Mouse (Mus musculus): ENCODE measurements around the gene 2810408A11Rik. TPM values are rescaled to one million over a fixed set of nuclear protein-coding genes. Genes with fewer than 3 reads are reported as not detected.
A peak's percentile ranks its signal among the peaks of the same experiment; 100 is the strongest.
"Not testable (repeated sequence)": the region's sequence is repeated elsewhere in the genome, so short reads cannot be mapped to it uniquely, and the experiment has no call there.

The 2810408A11Rik gene
- polyA plus RNA-seq, 1 experiment from 2014 or later, result 14.1 TPM

DNA sequence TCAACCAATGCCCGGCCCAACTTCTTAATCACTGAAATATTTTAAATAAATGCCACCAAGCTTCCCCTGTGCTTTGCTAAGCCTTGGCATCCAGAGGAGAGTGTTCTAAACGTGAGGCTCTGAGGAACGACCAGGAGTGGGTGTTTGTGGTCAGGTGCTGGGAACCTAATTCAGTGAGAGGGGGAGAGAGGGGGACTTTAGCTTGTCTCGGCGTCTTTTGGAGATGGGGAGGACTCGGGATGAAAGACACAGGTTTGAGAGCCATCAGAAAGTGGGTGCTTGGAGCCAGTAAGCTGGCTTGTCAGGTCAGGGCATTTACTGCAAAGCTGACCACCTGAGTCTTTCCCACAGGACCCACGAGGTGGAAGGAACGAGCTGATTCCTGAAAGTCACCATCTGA is 31.0 kb upstream of the 2810408A11Rik start:
- Histone ChIP-seq H3K27me3 (ENCODE audit: insufficient read depth, low read length) (peaks cover 20% of the 10 kb centered on the region), H3K4me3 (ENCODE audit: low read depth, low read length) (no peak overlapping the region), H3K9me3 (ENCODE audit: low read depth, low read length) (no peaks in the 10 kb centered on the region), H3K4me1 (ENCODE audit: insufficient read depth) (peaks cover 6% of the 10 kb centered on the region; the same call in 1 of the 2 replicates), H3K36me3 (ENCODE audit: insufficient read depth) (no peaks in the 10 kb centered on the region), H3K9ac (no peak overlapping the region), H3K27ac (ENCODE audit: low read depth) (no peak overlapping the region), H3K4me2 (no peak overlapping the region)
- 64% methylated on average over 8 of the region's 8 CpGs for WGBS
- no peak for ATAC-seq (ENCODE audit: insufficient read depth)
- DNase-seq, result no peak
- no peak for TF ChIP-seq CTCF (IDR thresholded peaks at IDR 0.05; ENCODE audit: low read depth)

DNA sequence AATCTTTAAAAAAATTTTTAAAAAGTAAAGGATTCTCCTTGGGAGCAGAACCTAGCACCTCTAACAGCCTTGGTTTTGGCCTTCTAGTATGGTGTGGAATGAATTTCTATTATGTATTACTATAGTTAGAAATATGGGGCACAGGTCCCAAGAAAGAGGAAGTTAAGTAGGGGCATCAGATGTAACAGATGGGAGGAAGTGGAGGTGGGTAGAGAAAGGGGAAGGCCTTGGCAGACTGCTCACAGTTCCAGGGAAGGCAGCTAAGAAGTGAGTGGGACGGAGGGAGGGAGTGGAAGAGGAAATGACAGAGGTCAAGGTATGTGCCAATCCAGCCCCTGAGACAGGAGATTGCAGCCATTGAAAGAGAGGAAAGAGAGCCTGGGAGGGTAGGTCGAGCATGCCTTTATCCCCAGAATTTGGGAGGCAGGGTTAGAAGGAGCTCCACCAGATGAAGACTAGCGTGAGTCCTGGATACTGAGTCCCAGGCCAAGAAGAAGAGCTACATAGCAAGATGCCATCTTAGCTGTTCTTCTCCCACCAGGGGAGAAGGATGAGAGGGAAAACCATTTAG is 30.3 kb upstream of the 2810408A11Rik start:
- Histone ChIP-seq H3K4me2 (no peak overlapping the region), H3K27me3 (ENCODE audit: insufficient read depth, low read length) (peaks cover 15% of the 10 kb centered on the region), H3K27ac (ENCODE audit: low read depth) (no peak overlapping the region), H3K4me3 (ENCODE audit: low read depth, low read length) (no peak overlapping the region), H3K9me3 (ENCODE audit: low read depth, low read length) (no peaks in the 10 kb centered on the region), H3K4me1 (ENCODE audit: insufficient read depth) (peaks cover 2% of the 10 kb centered on the region; the same call in 1 of the 2 replicates), H3K36me3 (ENCODE audit: insufficient read depth) (no peaks in the 10 kb centered on the region), H3K9ac (no peak overlapping the region)
- WGBS, result 67% methylated on average over 3 of the region's 3 CpGs
- DNase-seq (no peak), ATAC-seq (ENCODE audit: insufficient read depth) (no peak)
- no peak for TF ChIP-seq CTCF (IDR thresholded peaks at IDR 0.05; ENCODE audit: low read depth)

DNA sequence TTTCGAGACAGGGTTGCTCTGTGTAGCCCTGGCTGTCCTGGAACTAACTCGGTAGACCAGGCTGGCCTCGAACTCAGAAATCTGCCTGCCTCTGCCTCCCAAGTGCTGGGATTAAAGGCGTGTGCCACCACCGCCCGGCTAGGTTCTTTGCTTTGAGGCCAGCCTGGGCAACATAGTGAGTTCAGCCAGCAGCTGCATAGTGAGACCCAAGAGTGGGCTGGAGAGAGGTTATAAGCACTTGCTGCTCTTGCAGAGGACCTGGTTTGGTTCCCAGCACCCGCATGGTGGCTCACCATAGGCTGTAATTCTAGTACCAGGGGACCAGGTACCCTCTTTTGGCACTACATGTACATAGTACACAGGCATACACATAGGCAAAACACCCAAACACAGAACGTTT is 29.4 kb upstream of the 2810408A11Rik start:
- H3K27me3 ChIP-seq (ENCODE audit: insufficient read depth, low read length); DNase-seq; H3K4me3 ChIP-seq (ENCODE audit: low read depth, low read length); H3K4me2 ChIP-seq; H3K9me3 ChIP-seq (ENCODE audit: low read depth, low read length); H3K4me1 ChIP-seq (ENCODE audit: insufficient read depth); H3K27ac ChIP-seq (ENCODE audit: low read depth); ATAC-seq (ENCODE audit: insufficient read depth); H3K36me3 ChIP-seq (ENCODE audit: insufficient read depth); H3K9ac ChIP-seq: not testable (repeated sequence)
- 83% methylated on average over 8 of the region's 8 CpGs for WGBS

DNA sequence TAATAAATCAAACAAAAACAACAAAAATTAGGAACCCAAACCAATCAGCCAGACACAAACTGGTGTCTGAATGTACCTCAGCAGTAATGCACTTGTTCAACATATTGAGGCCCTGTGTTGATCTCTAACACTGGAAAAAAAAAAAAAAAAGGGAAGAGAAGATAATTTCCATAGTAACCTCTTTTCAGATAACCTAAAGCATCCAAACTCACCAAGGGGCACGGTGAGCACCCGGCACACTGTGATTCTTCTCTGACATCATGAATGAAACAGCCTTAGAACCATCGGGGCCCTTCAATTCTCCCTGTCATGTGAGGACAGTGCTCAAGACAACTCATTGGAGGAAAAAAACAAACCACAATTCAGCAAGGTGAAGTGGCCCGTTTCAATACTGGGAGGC is 28.9 kb upstream of the 2810408A11Rik start:
- Histone ChIP-seq H3K4me3 (ENCODE audit: low read depth, low read length) (no peak overlapping the region), H3K4me1 (ENCODE audit: insufficient read depth) (no peaks in the 10 kb centered on the region; the same call in 1 of the 2 replicates), H3K27me3 (ENCODE audit: insufficient read depth, low read length) (peaks cover 1% of the 10 kb centered on the region; the same call in 1 of the 2 replicates), H3K4me2 (no peak overlapping the region), H3K9ac (no peak overlapping the region), H3K27ac (ENCODE audit: low read depth) (no peak overlapping the region), H3K9me3 (ENCODE audit: low read depth, low read length) (no peaks in the 10 kb centered on the region), H3K36me3 (ENCODE audit: insufficient read depth) (no peaks in the 10 kb centered on the region)
- ATAC-seq (ENCODE audit: insufficient read depth), result no peak
- DNase-seq, result no peak
- WGBS, result 19% methylated on average over 4 of the region's 4 CpGs
- TF ChIP-seq CTCF (IDR thresholded peaks at IDR 0.05; ENCODE audit: low read depth), result no peak

DNA sequence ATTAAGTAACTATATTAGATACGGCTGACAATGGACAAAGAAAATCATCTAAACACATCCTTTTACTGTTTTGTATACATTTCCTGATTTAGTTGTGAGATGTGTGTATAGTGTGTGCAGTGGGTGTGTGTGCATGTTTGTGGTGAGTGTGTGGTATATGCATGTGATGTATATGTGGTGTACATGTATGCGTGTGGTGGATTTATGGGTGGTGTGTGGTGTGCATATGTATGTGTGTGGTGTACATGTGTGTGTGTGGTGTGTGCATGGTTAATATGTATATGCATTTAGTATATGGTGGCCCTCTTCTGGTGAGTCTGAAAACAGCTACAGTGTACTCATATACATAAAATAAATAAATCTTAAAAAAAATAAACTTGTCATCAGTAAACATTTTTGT is 26.7 kb upstream of the 2810408A11Rik start:
- H3K4me1 ChIP-seq (ENCODE audit: insufficient read depth), result no peaks in the 10 kb centered on the region
- no peak for ATAC-seq (ENCODE audit: insufficient read depth)
- H3K4me2 ChIP-seq, result no peak overlapping the region
- no peak overlapping the region for H3K27ac ChIP-seq (ENCODE audit: low read depth)
- no peak overlapping the region for H3K9ac ChIP-seq
- TF ChIP-seq CTCF (IDR thresholded peaks at IDR 0.05; ENCODE audit: low read depth), result no peak
- no peaks in the 10 kb centered on the region for H3K9me3 ChIP-seq (ENCODE audit: low read depth, low read length)
- H3K27me3 ChIP-seq (ENCODE audit: insufficient read depth, low read length), result no peaks in the 10 kb centered on the region
- no peaks in the 10 kb centered on the region for H3K36me3 ChIP-seq (ENCODE audit: insufficient read depth)
- no peak overlapping the region for H3K4me3 ChIP-seq (ENCODE audit: low read depth, low read length)
- WGBS, result 92% methylated on average over 2 of the region's 2 CpGs
- no peak for DNase-seq

DNA sequence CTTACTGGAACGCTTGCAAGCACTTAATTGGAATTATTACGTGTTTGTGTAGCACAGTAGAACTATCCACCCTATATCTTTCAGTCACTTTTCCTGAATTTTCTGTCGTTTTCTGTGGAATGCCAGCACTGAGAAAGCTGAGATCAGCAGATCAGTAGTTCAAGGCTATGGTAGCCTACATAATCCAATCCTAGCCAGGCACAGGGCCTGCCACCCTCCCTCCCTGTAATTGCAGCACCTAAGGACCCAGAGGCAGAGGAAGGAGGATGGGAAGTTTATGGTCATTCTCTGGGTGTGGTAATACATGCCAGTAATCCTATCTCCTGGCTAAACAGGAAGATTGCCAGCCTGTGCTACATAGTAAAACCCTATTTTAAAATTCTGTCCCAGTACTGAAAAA is 22.0 kb upstream of the 2810408A11Rik start:
- TF ChIP-seq CTCF (IDR thresholded peaks at IDR 0.05; ENCODE audit: low read depth), result no peak
- H3K27me3 ChIP-seq (ENCODE audit: insufficient read depth, low read length), result no peaks in the 10 kb centered on the region
- peaks cover 18% of the 10 kb centered on the region for H3K36me3 ChIP-seq (ENCODE audit: insufficient read depth)
- peaks cover 4% of the 10 kb centered on the region; the same call in 1 of the 2 replicates for H3K4me1 ChIP-seq (ENCODE audit: insufficient read depth)
- H3K4me3 ChIP-seq (ENCODE audit: low read depth, low read length), result peak overlapping the region; percentile 97; the same call in 1 of the 2 replicates
- ATAC-seq (ENCODE audit: insufficient read depth) (no peak), DNase-seq (no peak)
- 55% methylated on average over 3 of the region's 3 CpGs for WGBS
- 0 out of 2 replicates have a peak overlapping the region, but pooled peaks have one; percentile 21 for H3K27ac ChIP-seq (ENCODE audit: low read depth)
- no peaks in the 10 kb centered on the region for H3K9me3 ChIP-seq (ENCODE audit: low read depth, low read length)
- H3K4me2 ChIP-seq, result peak overlapping the region; percentile 67
- peak overlapping the region; percentile 13 for H3K9ac ChIP-seq

DNA sequence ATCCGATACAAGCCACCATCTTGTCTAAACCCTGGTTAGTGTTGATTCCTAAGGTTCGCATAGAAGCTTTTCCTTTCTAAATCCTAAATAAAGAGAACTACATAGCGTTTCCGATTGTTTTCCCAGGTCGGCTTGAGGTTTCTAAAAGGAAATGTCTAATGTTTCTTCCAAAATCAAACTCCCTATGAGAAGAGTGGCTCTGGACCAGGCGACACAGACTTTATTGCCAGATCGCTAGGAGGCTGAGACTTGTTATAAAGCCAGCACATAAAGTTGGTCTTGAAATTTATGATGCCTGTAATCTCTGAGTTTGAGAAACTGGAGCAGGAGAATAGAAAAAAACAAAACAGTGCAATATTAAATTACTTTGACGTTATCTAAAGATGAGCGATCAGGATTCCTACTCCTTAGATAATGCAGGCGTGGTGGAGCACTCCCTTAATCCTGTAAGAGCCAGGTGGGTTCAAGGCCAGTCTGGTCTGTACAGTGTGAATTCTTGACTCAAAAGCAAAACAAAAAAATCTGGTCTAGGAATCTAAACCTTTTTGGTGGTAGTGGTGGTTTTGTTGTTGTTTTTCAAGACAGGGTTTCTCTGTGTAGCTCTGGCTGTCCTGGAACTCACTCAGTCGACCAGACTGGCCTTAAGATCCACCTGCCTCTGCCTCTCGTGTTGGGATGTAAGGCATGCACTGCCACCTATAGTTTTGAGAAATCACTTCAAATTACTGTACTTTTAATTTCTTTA is 21.4 kb upstream of the 2810408A11Rik start:
- 1% methylated on average over 12 of the region's 12 CpGs for WGBS
- no peaks in the 10 kb centered on the region for H3K9me3 ChIP-seq (ENCODE audit: low read depth, low read length)
- peaks cover 4% of the 10 kb centered on the region; the same call in 1 of the 2 replicates for H3K4me1 ChIP-seq (ENCODE audit: insufficient read depth)
- peak overlapping the region; percentile 67 for H3K4me2 ChIP-seq
- no peaks in the 10 kb centered on the region for H3K27me3 ChIP-seq (ENCODE audit: insufficient read depth, low read length)
- peaks cover 24% of the 10 kb centered on the region for H3K36me3 ChIP-seq (ENCODE audit: insufficient read depth)
- H3K27ac ChIP-seq (ENCODE audit: low read depth), result peak overlapping the region; percentile 97
- peak overlapping the region; percentile 97 for H3K4me3 ChIP-seq (ENCODE audit: low read depth, low read length)
- ATAC-seq (ENCODE audit: insufficient read depth) (no peak), DNase-seq (no peak)
- TF ChIP-seq CTCF (IDR thresholded peaks at IDR 0.05; ENCODE audit: low read depth), result no peak; the same call in 1 of the 2 replicates
- H3K9ac ChIP-seq, result peak overlapping the region; percentile 59

All from lung, embryonic 14.5 days (tissue).